Mouse (Mus musculus) neural tube, embryonic 14.5 days (tissue): ENCODE results near the gene Necap2. TPM values are rescaled to one million over a fixed set of nuclear protein-coding genes. Genes with fewer than 3 reads are reported as not detected.

Experiments
- ATAC-seq: fragments of 200-750 bp; cut with Nextera tagmentation; 2 replicates; pipeline ENCODE4 v1.8.0; 2017; ENCODE audit warnings: low read depth, mild to moderate bottlenecking, moderate TSS enrichment, moderate library complexity
- H3K27ac ChIP-seq: fragments of 300-500 bp; sonication (generic); 2 replicates; pipeline ENCODE4 v1.5.1; 2014; ENCODE audit warnings: low read depth, mild to moderate bottlenecking, control low read depth, low read length, moderate library complexity, mixed read lengths
- H3K27me3 ChIP-seq: fragments of 300-500 bp; sonication (generic); 2 replicates; pipeline ENCODE4 v1.6.1; 2014; ENCODE audit warnings: low read length; ENCODE audit not compliant: control insufficient read depth, insufficient read depth
- H3K36me3 ChIP-seq: fragments of 300-500 bp; sonication (generic); 2 replicates; pipeline ENCODE4 v1.6.1; 2014; ENCODE audit warnings: low read length, mixed read lengths; ENCODE audit not compliant: control insufficient read depth, insufficient read depth
- H3K4me1 ChIP-seq: fragments of 300-500 bp; sonication (generic); 2 replicates; pipeline ENCODE4 v1.6.1; 2014; ENCODE audit warnings: low read length; ENCODE audit not compliant: control insufficient read depth, insufficient read depth
- H3K4me2 ChIP-seq: fragments of 300-500 bp; sonication (generic); 2 replicates; pipeline ENCODE4 v1.6.1; 2014; ENCODE audit warnings: mild to moderate bottlenecking, low read depth, low read length, control low read depth
- H3K4me3 ChIP-seq: fragments of 300-500 bp; sonication (generic); 2 replicates; pipeline ENCODE4 v1.5.1; 2014; ENCODE audit warnings: low read depth, low read length, control low read depth, mixed read lengths
- H3K9ac ChIP-seq: fragments of 300-500 bp; sonication (generic); replicated peaks from 2 replicates; pipeline ENCODE4 v1.6.1; 2014; ENCODE audit warnings: low read depth, mild to moderate bottlenecking, control low read depth, low read length, mixed read lengths
- H3K9me3 ChIP-seq: fragments of 300-500 bp; sonication (generic); 2 replicates; pipeline ENCODE4 v1.6.1; 2016; ENCODE audit warnings: low read length; ENCODE audit not compliant: control insufficient read depth
- WGBS: fragments of 180-500 bp; shearing (Covaris S2); extraction: QIAGEN DNeasy Blood & Tissue Kit; methylation state at CpG from one replicate; pipeline ENCODE4 v1.1.7; 2014; 5-methylcytosine and 5-hydroxymethylcytosine counted together
- polyA plus RNA-seq: library from polyadenylated mRNA; unstranded; fragments of >200 nt; fragmentation: Nextera tagmentation; extraction: Ambion mirVana; gene quantifications from 2 replicates; pipeline ENCODE4 v1.2.1, GENCODE M21; 2014

Necap2 gene
- polyA plus RNA-seq, 1 experiment from 2014 or later: 37.0 TPM

GRCm38 (mm10) chr4:141066709-141067515, 11.2 kb downstream of the Necap2 start:
- Histone ChIP-seq H3K4me3 (no peak overlapping the region), H3K36me3 (peaks cover 50% of the 10 kb centered on the region), H3K27ac (no peak overlapping the region), H3K4me2 (no peak overlapping the region), H3K9ac (no peak overlapping the region), H3K27me3 (no peaks in the 10 kb centered on the region), H3K4me1 (no peaks in the 10 kb centered on the region), H3K9me3 (no peaks in the 10 kb centered on the region)
- 0 out of 2 replicates have a peak, but pooled peaks have one; percentile 10 for ATAC-seq
- WGBS: 69% methylated on average over 12 of the region's 12 CpGs

GRCm38 (mm10) chr4:141065123-141065522, 13.0 kb downstream of the Necap2 start:
- H3K4me3 ChIP-seq: no peak overlapping the region
- WGBS: 4% methylated on average over 8 of the region's 8 CpGs
- peak; percentile 26; the same call in 1 of the 2 replicates for ATAC-seq
- no peak overlapping the region for H3K9ac ChIP-seq
- no peak overlapping the region for H3K4me2 ChIP-seq
- H3K9me3 ChIP-seq: no peaks in the 10 kb centered on the region
- H3K4me1 ChIP-seq: no peaks in the 10 kb centered on the region
- peaks cover 36% of the 10 kb centered on the region for H3K36me3 ChIP-seq
- no peaks in the 10 kb centered on the region for H3K27me3 ChIP-seq
- H3K27ac ChIP-seq: no peak overlapping the region

GRCm38 (mm10) chr4:141064104-141064659, 14.0 kb downstream of the Necap2 start:
- Histone ChIP-seq H3K27ac (no peak overlapping the region), H3K9ac (no peak overlapping the region), H3K4me1 (0 out of 2 replicates have a peak, but pooled peaks cover 4% of the 10 kb centered on the region), H3K4me3 (no peak overlapping the region), H3K27me3 (no peaks in the 10 kb centered on the region), H3K36me3 (peaks cover 28% of the 10 kb centered on the region), H3K4me2 (no peak overlapping the region), H3K9me3 (no peaks in the 10 kb centered on the region)
- no peak for ATAC-seq
- WGBS: 85% methylated on average over 4 of the region's 4 CpGs

- H3K27ac ChIP-seq: peak within 1 kb of the TSS; percentile 96
- peak within 1 kb of the TSS; percentile 74 for H3K9ac ChIP-seq
- H3K4me3 ChIP-seq: peak within 1 kb of the TSS; percentile 55
- no peaks in the 10 kb centered on the region for H3K27me3 ChIP-seq
- peak; percentile 92 for ATAC-seq
- WGBS: under 1% methylated on average over 76 of the region's 77 CpGs
- H3K4me2 ChIP-seq: peak within 1 kb of the TSS; percentile 72
- no peaks in the 10 kb centered on the region; the same call in 1 of the 2 replicates for H3K36me3 ChIP-seq
- H3K4me1 ChIP-seq: 0 out of 2 replicates have a peak, but pooled peaks cover 7% of the 10 kb centered on the region
- H3K9me3 ChIP-seq: no peaks in the 10 kb centered on the region
Measured at GRCm38 (mm10) chr4:141060426-141061301, 17.5 kb downstream of the Necap2 start, which contains the start of gene Crocc. Crocc (minus strand) TSS chr4:141060550.

- 0 out of 2 replicates have a peak, but pooled peaks cover 7% of the 10 kb centered on the region for H3K4me1 ChIP-seq
- H3K27me3 ChIP-seq: no peaks in the 10 kb centered on the region
- no peaks in the 10 kb centered on the region for H3K9me3 ChIP-seq
- peak overlapping the region; percentile 72 for H3K4me2 ChIP-seq
- WGBS: 1% methylated on average over 32 of the region's 32 CpGs
- peak overlapping the region; percentile 55 for H3K4me3 ChIP-seq
- H3K9ac ChIP-seq: peak overlapping the region; percentile 74
- ATAC-seq: no peak; the same call in 1 of the 2 replicates
- peak overlapping the region; percentile 96 for H3K27ac ChIP-seq
- no peaks in the 10 kb centered on the region; the same call in 1 of the 2 replicates for H3K36me3 ChIP-seq
Measured at GRCm38 (mm10) chr4:141059616-141060425, 18.3 kb downstream of the Necap2 start.

- 85% methylated on average over 9 of the region's 9 CpGs for WGBS
Measured at GRCm38 (mm10) chr4:141058835-141059234, 19.3 kb downstream of the Necap2 start.

GRCm38 (mm10) chr4:141056970-141057369, 21.2 kb downstream of the Necap2 start:
- Histone ChIP-seq H3K4me1 (peaks cover 17% of the 10 kb centered on the region), H3K9ac (no peak overlapping the region), H3K27me3 (no peaks in the 10 kb centered on the region), H3K4me3 (no peak overlapping the region), H3K36me3 (no peaks in the 10 kb centered on the region; the same call in 1 of the 2 replicates), H3K4me2 (no peak overlapping the region), H3K27ac (no peak overlapping the region), H3K9me3 (no peaks in the 10 kb centered on the region)
- no peak for ATAC-seq
- WGBS: 96% methylated on average over 10 of the region's 10 CpGs

More at GRCm38 (mm10) chr4:141058835-141059234, 19.3 kb downstream of the Necap2 start:
- H3K9ac ChIP-seq: no peak overlapping the region
- no peak for ATAC-seq
- H3K9me3 ChIP-seq: no peaks in the 10 kb centered on the region
- peak overlapping the region; percentile 72; the same call in 1 of the 2 replicates for H3K4me2 ChIP-seq
- no peak overlapping the region for H3K4me3 ChIP-seq
- no peaks in the 10 kb centered on the region; the same call in 1 of the 2 replicates for H3K36me3 ChIP-seq
- peaks cover 10% of the 10 kb centered on the region for H3K4me1 ChIP-seq
- no peaks in the 10 kb centered on the region for H3K27me3 ChIP-seq
- H3K27ac ChIP-seq: no peak overlapping the region
